Mouse (Mus musculus) lung, adult 2 months (tissue): ENCODE measurements around the gene T. TPM values are rescaled to one million over a fixed set of nuclear protein-coding genes. Genes with fewer than 3 reads are reported as not detected.
"Not testable (repeated sequence)": the region's sequence is repeated elsewhere in the genome, so short reads cannot be mapped to it uniquely, and the experiment has no call there.

Source experiments
- DNase-seq: peaks from one replicate; pipeline ENCODE4 v3.0.0; 2022
- H3K4me1 ChIP-seq: fragments of 200-500 bp; 2 replicates; pipeline ENCODE4 v1.6.1; 2011; ENCODE audit warnings: low read length; ENCODE audit not compliant: control insufficient read depth, insufficient read depth
- H3K4me3 ChIP-seq: fragments of 200-500 bp; replicated peaks from 2 replicates; pipeline ENCODE3; 2011; ENCODE audit warnings: low read depth, mild to moderate bottlenecking, control low read depth, low read length; ENCODE audit errors: extremely low read depth
- CTCF ChIP-seq: fragments of 200-500 bp; IDR thresholded peaks from 2 replicates; pipeline ENCODE4 v1.5.1; 2011; ENCODE audit warnings: mild to moderate bottlenecking, low read length, control low read depth; ENCODE audit not compliant: insufficient read depth
- POLR2A ChIP-seq: fragments of 200-500 bp; IDR thresholded peaks from 2 replicates; pipeline ENCODE4 v1.6.1; 2011; ENCODE audit warnings: low read depth, mild to moderate bottlenecking, control low read depth, low read length, borderline replicate concordance; ENCODE audit errors: extremely low read depth
- WGBS: fragments of 180-500 bp; shearing (Covaris S2); methylation state at CpG from one replicate; pipeline ENCODE4 v1.1.7; 2018; 5-methylcytosine and 5-hydroxymethylcytosine counted together
- polyA plus RNA-seq: library from polyadenylated mRNA; depleted of rRNA; stranded (reverse); fragments of >200 nt; gene quantifications from 2 replicates; pipeline ENCODE4 v1.2.3, GENCODE M21; 2012

Gene T
- polyA plus RNA-seq, 1 experiment = 0.20 TPM

GRCm38 (mm10) chr17:8406285-8406684, 27.9 kb upstream of the T start:
- TF ChIP-seq CTCF (no peak), POLR2A (no peak)
- 68% methylated on average over 6 of the region's 6 CpGs for WGBS
- DNase-seq = no peak
- Histone ChIP-seq H3K4me3 (no peak overlapping the region), H3K4me1 (no peaks in the 10 kb centered on the region)

GRCm38 (mm10) chr17:8408002-8408401, 26.2 kb upstream of the T start:
- WGBS = 63% methylated on average over 4 of the region's 4 CpGs

GRCm38 (mm10) chr17:8408589-8409295, 25.5 kb upstream of the T start:
- DNase-seq = no peak
- TF ChIP-seq CTCF (no peak), POLR2A (no peak)
- WGBS = 12% methylated on average over 16 of the region's 16 CpGs
- Histone ChIP-seq H3K4me3 (no peak overlapping the region), H3K4me1 (no peaks in the 10 kb centered on the region)

More at GRCm38 (mm10) chr17:8408002-8408401, 26.2 kb upstream of the T start:
- not testable (repeated sequence) for H3K4me3 ChIP-seq, DNase-seq, H3K4me1 ChIP-seq

GRCm38 (mm10) chr17:8410330-8410729, 23.9 kb upstream of the T start:
- TF ChIP-seq CTCF = no peak
- 78% methylated on average over 2 of the region's 2 CpGs for WGBS
- no peak for DNase-seq
- H3K4me3 ChIP-seq = no peak overlapping the region
- no peaks in the 10 kb centered on the region for H3K4me1 ChIP-seq

- Histone ChIP-seq H3K4me3 (no peak overlapping the region), H3K4me1 (no peaks in the 10 kb centered on the region)
- WGBS = 69% methylated on average over 5 of the region's 5 CpGs
- no peak for DNase-seq
- TF ChIP-seq POLR2A = no peak
Observed at GRCm38 (mm10) chr17:8413656-8414055, 20.6 kb upstream of the T start.

GRCm38 (mm10) chr17:8415533-8415932, 18.7 kb upstream of the T start:
- no peak for TF ChIP-seq CTCF
- no peak for TF ChIP-seq POLR2A
- WGBS = 32% methylated on average over 8 of the region's 8 CpGs
- H3K4me1 ChIP-seq = no peaks in the 10 kb centered on the region
- DNase-seq = no peak
- H3K4me3 ChIP-seq = no peak overlapping the region

GRCm38 (mm10) chr17:8416865-8417264, 17.4 kb upstream of the T start:
- DNase-seq = no peak
- Histone ChIP-seq H3K4me1 (no peaks in the 10 kb centered on the region), H3K4me3 (no peak overlapping the region)
- 48% methylated on average over 8 of the region's 8 CpGs for WGBS
- TF ChIP-seq POLR2A (no peak), CTCF (no peak)

GRCm38 (mm10) chr17:8420739-8421138, 13.5 kb upstream of the T start:
- no peak for DNase-seq
- no peaks in the 10 kb centered on the region for H3K4me1 ChIP-seq
- TF ChIP-seq CTCF = no peak
- TF ChIP-seq POLR2A = no peak
- no peak overlapping the region for H3K4me3 ChIP-seq
- WGBS = 78% methylated on average over 1 of the region's 1 CpGs

- DNase-seq = no peak
- Histone ChIP-seq H3K4me3 (no peak overlapping the region), H3K4me1 (no peaks in the 10 kb centered on the region)
- TF ChIP-seq POLR2A (no peak), CTCF (no peak)
- WGBS = 19% methylated on average over 5 of the region's 5 CpGs
Observed at GRCm38 (mm10) chr17:8421517-8421916, 12.7 kb upstream of the T start.

- Histone ChIP-seq H3K4me3 (no peak overlapping the region), H3K4me1 (no peaks in the 10 kb centered on the region)
- TF ChIP-seq CTCF = peak; percentile 35
- no peak for TF ChIP-seq POLR2A
- no peak for DNase-seq
- WGBS = 53% methylated on average over 2 of the region's 2 CpGs
Observed at GRCm38 (mm10) chr17:8423283-8423682, 10.9 kb upstream of the T start.

- WGBS = 3% methylated on average over 16 of the region's 16 CpGs
- no peak for TF ChIP-seq POLR2A
- no peak for TF ChIP-seq CTCF
- Histone ChIP-seq H3K4me1 (no peaks in the 10 kb centered on the region), H3K4me3 (no peak overlapping the region)
- DNase-seq = no peak
Observed at GRCm38 (mm10) chr17:8429436-8429835, 4.8 kb upstream of the T start.
